Mouse (Mus musculus) kidney, postnatal 25 days (tissue): ENCODE data around the gene Crtc1.

ENCODE experiments used
- DNase-seq, 2 experiments: peaks; one replicate each; pipeline ENCODE4 v3.0.0; 2021; ENCODE audit warnings: mixed read lengths in 2 of 2

Crtc1 gene

GRCm38 (mm10) chr8:70439055-70439847, at the start of gene Crtc1:
Gene Crtc1, minus strand, starts transcription at chr8:70439579.
- peak; percentile 94 to 98 for DNase-seq

GRCm38 (mm10) chr8:70488931-70489470, 49.6 kb upstream of the Crtc1 start:
- no peak for DNase-seq

- peak; percentile 35 to 76 for DNase-seq
These were observed 48.8 kb upstream of the Crtc1 start for GRCm38 (mm10) chr8:70487993-70488796.

GRCm38 (mm10) chr8:70486941-70487520, 47.7 kb upstream of the Crtc1 start, which contains the start of gene Tmem59l:
Gene Tmem59l, minus strand, starts transcription at chr8:70487358.
- no peak for DNase-seq

- no peak for DNase-seq
These were observed 46.9 kb upstream of the Crtc1 start for GRCm38 (mm10) chr8:70486191-70486681.

- DNase-seq, result no peak
These were observed 43.6 kb upstream of the Crtc1 start for GRCm38 (mm10) chr8:70482943-70483342.

GRCm38 (mm10) chr8:70481908-70482307, 42.5 kb upstream of the Crtc1 start:
- DNase-seq, result no peak

GRCm38 (mm10) chr8:70477269-70477982, 38.0 kb upstream of the Crtc1 start:
- peak; percentile 33 to 61 for DNase-seq

- peak; percentile 98 to 99 for DNase-seq
These were observed 37.2 kb upstream of the Crtc1 start, which contains the start of gene Klhl26 for GRCm38 (mm10) chr8:70476333-70477268. Gene Klhl26, minus strand, starts transcription at chr8:70476968.

- no peak for DNase-seq
These were observed 32.5 kb upstream of the Crtc1 start for GRCm38 (mm10) chr8:70471856-70472255.

GRCm38 (mm10) chr8:70469938-70470337, 30.6 kb upstream of the Crtc1 start:
- no peak for DNase-seq

- DNase-seq, result no peak
These were observed 30.0 kb upstream of the Crtc1 start for GRCm38 (mm10) chr8:70469295-70469916.

- no peak for DNase-seq
These were observed 29.4 kb upstream of the Crtc1 start for GRCm38 (mm10) chr8:70468733-70469132.

- no peak for DNase-seq
These were observed 28.5 kb upstream of the Crtc1 start for GRCm38 (mm10) chr8:70467907-70468306.

GRCm38 (mm10) chr8:70467229-70467725, 27.9 kb upstream of the Crtc1 start:
- peak in 1 of 2 experiments; percentile 12 for DNase-seq

- DNase-seq, result peak; percentile 57 to 66
These were observed 27.4 kb upstream of the Crtc1 start for GRCm38 (mm10) chr8:70466771-70467170.

GRCm38 (mm10) chr8:70466305-70466704, 26.9 kb upstream of the Crtc1 start:
- DNase-seq, result no peak

GRCm38 (mm10) chr8:70465701-70466100, 26.3 kb upstream of the Crtc1 start:
- DNase-seq, result no peak

- no peak for DNase-seq
These were observed 24.8 kb upstream of the Crtc1 start for GRCm38 (mm10) chr8:70464162-70464561.

GRCm38 (mm10) chr8:70463306-70463705, 23.9 kb upstream of the Crtc1 start:
- DNase-seq, result no peak

GRCm38 (mm10) chr8:70462516-70462813, 23.1 kb upstream of the Crtc1 start:
- no peak for DNase-seq
